Mouse (Mus musculus) myocyte (in vitro differentiated cells): Measurements from ENCODE around the gene Robo3. TPM values are rescaled to one million over a fixed set of nuclear protein-coding genes. Genes with fewer than 3 reads are reported as not detected.

Experiments
- H3K27me3 ChIP-seq: one replicate; pipeline ENCODE4 v1.6.1; 2011; ENCODE audit not compliant: control insufficient read depth, insufficient read depth, insufficient read length
- H3K36me3 ChIP-seq: one replicate; pipeline ENCODE4 v1.6.1; 2011; ENCODE audit not compliant: control insufficient read depth, insufficient read depth
- H3K4me2 ChIP-seq: one replicate; pipeline ENCODE4 v1.6.1; 2011; ENCODE audit warnings: low read depth, control low read depth
- H3K4me3 ChIP-seq: one replicate; pipeline ENCODE4 v1.5.1; 2011; ENCODE audit warnings: mild to moderate bottlenecking, control low read depth, moderate library complexity
- H3K79me2 ChIP-seq: one replicate; pipeline ENCODE4 v1.6.1; 2011; ENCODE audit not compliant: control insufficient read depth, insufficient read depth
- H3ac ChIP-seq: one replicate; pipeline ENCODE4 v1.6.1; 2011; ENCODE audit not compliant: control insufficient read depth, insufficient read length
- CEBPB ChIP-seq: IDR thresholded peaks from 2 replicates; pipeline ENCODE4 v1.6.1; 2011; ENCODE audit warnings: mild to moderate bottlenecking, moderate library complexity; ENCODE audit not compliant: poor library complexity, insufficient read depth, severe bottlenecking
- E2F4 ChIP-seq: IDR thresholded peaks from one replicate; pipeline ENCODE4 v1.6.1; 2011; ENCODE audit warnings: mild to moderate bottlenecking, control low read depth, moderate library complexity; ENCODE audit not compliant: insufficient read depth
- MAX ChIP-seq: IDR thresholded peaks from one replicate; pipeline ENCODE4 v1.6.1; 2011; ENCODE audit warnings: low read depth, mild to moderate bottlenecking, control low read depth
- MYOD1 ChIP-seq, 3 experiments: IDR thresholded peaks; one replicate each; pipeline ENCODE4 v1.6.1; 2011; ENCODE audit warnings: control low read depth in 2 of 3, low read depth in 2 of 3, mild to moderate bottlenecking in 2 of 3, moderate library complexity in 1 of 3; ENCODE audit not compliant: insufficient read length in 2 of 3, control insufficient read depth in 1 of 3
- MYOG ChIP-seq, 3 experiments: IDR thresholded peaks; one replicate each; pipeline ENCODE4 v1.6.1; 2011; ENCODE audit warnings: control low read depth in 2 of 3, low read depth in 2 of 3, mild to moderate bottlenecking in 2 of 3; ENCODE audit not compliant: insufficient read length in 2 of 3, control insufficient read depth in 1 of 3, insufficient read depth in 1 of 3
- POLR2A ChIP-seq: IDR thresholded peaks from one replicate; pipeline ENCODE4 v1.6.1; 2011; ENCODE audit warnings: low read depth, mild to moderate bottlenecking, control low read depth, moderate library complexity; ENCODE audit not compliant: insufficient read length
- POLR2AphosphoS2 ChIP-seq: IDR thresholded peaks from one replicate; pipeline ENCODE4 v1.6.1; 2011; ENCODE audit warnings: low read depth, control low read depth; ENCODE audit not compliant: insufficient read length
- REST ChIP-seq: IDR thresholded peaks from one replicate; pipeline ENCODE4 v1.6.1; 2011; ENCODE audit warnings: mild to moderate bottlenecking, control low read depth, moderate library complexity; ENCODE audit not compliant: insufficient read depth, insufficient read length
- SRF ChIP-seq: IDR thresholded peaks from one replicate; pipeline ENCODE4 v1.6.1; 2011; ENCODE audit warnings: low read depth; ENCODE audit not compliant: control insufficient read depth, insufficient read length
- TCF12 ChIP-seq: IDR thresholded peaks from one replicate; pipeline ENCODE4 v1.6.1; 2011; ENCODE audit warnings: mild to moderate bottlenecking, control low read depth; ENCODE audit not compliant: poor library complexity, insufficient read depth, severe bottlenecking
- TCF3 ChIP-seq: IDR thresholded peaks from one replicate; pipeline ENCODE4 v1.6.1; 2011; ENCODE audit warnings: low read depth, control low read depth; ENCODE audit not compliant: insufficient read length
- USF1 ChIP-seq: IDR thresholded peaks from one replicate; pipeline ENCODE4 v1.6.1; 2011; ENCODE audit warnings: low read depth, mild to moderate bottlenecking, control low read depth, moderate library complexity
- polyA plus RNA-seq: library from polyadenylated mRNA; unstranded; fragments of >200 nt; fragmentation: generic; extraction: Trizol; gene quantifications from one replicate; pipeline ENCODE4 v1.2.1, GENCODE M21; 2012; ENCODE audit warnings: missing spikeins

The Robo3 gene
- polyA plus RNA-seq, 1 experiment, result 0.01 TPM

DNA sequence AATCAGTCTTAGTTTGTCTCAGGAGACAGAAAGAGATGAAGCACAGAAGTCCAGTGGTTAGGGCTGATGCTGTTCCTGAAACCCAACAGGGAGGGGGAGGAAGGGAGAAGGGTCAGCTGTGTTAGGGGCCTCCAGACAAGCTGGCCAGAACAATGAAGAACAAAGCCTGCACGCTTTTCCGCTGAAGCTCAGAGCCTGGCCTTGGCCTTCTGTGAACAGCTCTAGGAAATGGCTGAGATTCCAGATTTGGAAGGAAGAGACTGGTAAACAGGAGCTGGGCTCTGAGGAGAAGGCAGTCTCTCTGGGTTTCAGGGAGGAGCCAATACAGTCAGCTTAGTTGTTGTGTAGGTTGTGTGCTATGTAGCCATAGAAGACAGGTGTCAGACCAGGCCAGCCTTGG is 32.5 kb downstream of the Robo3 start:
- TF ChIP-seq MAX, result no peak
- TF ChIP-seq REST, result no peak
- no peak for TF ChIP-seq TCF3
- TF ChIP-seq TCF12, result no peak
- TF ChIP-seq USF1, result no peak
- TF ChIP-seq E2F4, result no peak
- TF ChIP-seq MYOG (IDR thresholded peaks at IDR 0.05; ENCODE audit: control insufficient read depth in 1 of 3, insufficient read depth in 1 of 3, insufficient read length in 2 of 3, low read depth in 2 of 3), result no peak
- Histone ChIP-seq H3K4me2 (no peak overlapping the region), H3ac (no peak overlapping the region), H3K4me3 (no peak overlapping the region), H3K27me3 (peaks cover 25% of the 10 kb centered on the region), H3K36me3 (no peaks in the 10 kb centered on the region), H3K79me2 (no peaks in the 10 kb centered on the region)

DNA sequence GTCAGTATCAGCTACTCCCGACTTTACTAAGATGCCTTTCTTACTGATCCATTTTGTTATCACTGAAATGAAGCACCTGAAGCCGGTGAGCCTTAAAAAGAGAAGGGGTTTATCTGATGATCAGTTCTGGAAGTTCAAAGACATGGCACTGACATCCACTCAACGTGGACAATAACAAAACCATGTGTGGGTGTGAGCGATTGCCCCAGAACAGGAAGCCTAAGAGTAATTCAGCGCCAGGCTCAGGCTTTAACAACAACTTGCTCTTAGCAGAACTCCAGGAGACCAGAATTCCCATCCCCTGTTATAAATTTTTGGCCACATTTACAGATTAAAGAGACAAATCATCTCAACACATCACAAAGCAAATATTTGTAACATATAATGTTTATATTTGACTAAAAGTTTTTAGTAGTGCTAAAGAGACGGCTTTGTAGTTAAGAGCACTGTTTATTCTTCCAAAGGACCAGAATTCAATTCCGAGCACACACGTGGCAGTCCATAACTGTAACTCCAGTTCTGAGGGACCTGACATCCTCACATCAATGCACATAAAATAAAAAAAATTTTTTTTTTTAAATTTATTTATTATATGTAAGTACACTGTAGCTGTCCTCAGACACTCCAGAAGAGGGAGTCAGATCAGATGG is 39.4 kb downstream of the Robo3 start:
- Histone ChIP-seq H3ac (no peak overlapping the region), H3K36me3 (no peaks in the 10 kb centered on the region), H3K4me3 (no peak overlapping the region), H3K4me2 (no peak overlapping the region), H3K79me2 (no peaks in the 10 kb centered on the region), H3K27me3 (no peaks in the 10 kb centered on the region)
- TF ChIP-seq SRF, result no peak
- TF ChIP-seq MAX, result no peak
- no peak for TF ChIP-seq MYOG (IDR thresholded peaks at IDR 0.05; ENCODE audit: control insufficient read depth in 1 of 3, insufficient read depth in 1 of 3, insufficient read length in 2 of 3, low read depth in 2 of 3)
- no peak for TF ChIP-seq TCF3
- TF ChIP-seq POLR2AphosphoS2, result no peak
- no peak for TF ChIP-seq MYOD1 (IDR thresholded peaks at IDR 0.05; ENCODE audit: control insufficient read depth in 1 of 3, insufficient read length in 2 of 3, low read depth in 2 of 3)
- no peak for TF ChIP-seq TCF12
- no peak for TF ChIP-seq USF1
- no peak for TF ChIP-seq POLR2A
- no peak for TF ChIP-seq E2F4
- TF ChIP-seq REST, result no peak
- no peak for TF ChIP-seq CEBPB

DNA sequence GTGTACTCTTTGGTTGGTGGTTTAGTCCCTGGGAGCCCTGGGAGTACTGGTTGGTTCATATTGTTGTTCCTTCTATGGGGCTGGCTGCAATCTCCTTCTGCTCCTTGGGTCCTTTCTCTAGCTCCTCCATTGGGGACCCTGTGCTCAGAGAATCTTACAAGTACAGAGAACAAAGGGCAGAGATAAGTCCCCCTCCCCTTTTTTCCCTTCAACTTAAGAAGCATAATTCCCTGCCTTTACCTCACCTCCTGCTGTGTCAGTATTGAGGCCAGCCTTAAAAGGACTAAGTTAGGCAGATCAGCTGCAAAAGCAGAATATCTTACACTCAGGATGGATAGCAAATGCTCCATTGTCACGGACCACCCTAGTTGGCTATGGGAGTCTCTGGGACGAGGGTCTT is 41.0 kb downstream of the Robo3 start:
- H3K4me3 ChIP-seq, result no peak overlapping the region
- no peaks in the 10 kb centered on the region for H3K36me3 ChIP-seq
- TF ChIP-seq E2F4 (no peak), MYOG (IDR thresholded peaks at IDR 0.05; ENCODE audit: control insufficient read depth in 1 of 3, insufficient read depth in 1 of 3, insufficient read length in 2 of 3, low read depth in 2 of 3) (no peak), CEBPB (no peak), POLR2A (no peak)

DNA sequence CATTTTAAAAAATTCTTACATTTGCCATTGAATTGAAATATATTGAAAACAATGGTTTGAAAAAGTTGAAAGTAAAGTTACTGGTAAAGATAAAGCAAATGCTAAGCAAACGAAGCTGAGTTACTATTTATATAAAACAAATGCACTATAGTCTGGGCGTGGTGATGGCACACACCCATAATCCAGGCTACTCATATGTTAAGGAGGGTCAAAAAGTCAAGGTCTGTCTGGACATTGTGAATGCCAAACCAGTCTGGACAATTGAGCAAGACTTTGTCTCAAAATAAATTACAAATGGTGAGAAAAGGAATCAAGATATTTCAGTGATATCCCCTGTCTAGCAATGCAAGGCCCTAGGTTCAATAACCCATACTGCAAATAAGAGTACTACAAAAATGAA is 42.2 kb downstream of the Robo3 start:
- peaks cover 5% of the 10 kb centered on the region for H3K27me3 ChIP-seq
- H3ac ChIP-seq, result no peak overlapping the region
- H3K36me3 ChIP-seq, result no peaks in the 10 kb centered on the region
- H3K4me2 ChIP-seq, result no peak overlapping the region
- TF ChIP-seq POLR2A (no peak), E2F4 (no peak), CEBPB (no peak), MYOG (IDR thresholded peaks at IDR 0.05; ENCODE audit: control insufficient read depth in 1 of 3, insufficient read depth in 1 of 3, insufficient read length in 2 of 3, low read depth in 2 of 3) (no peak), MAX (no peak), MYOD1 (IDR thresholded peaks at IDR 0.05; ENCODE audit: control insufficient read depth in 1 of 3, insufficient read length in 2 of 3, low read depth in 2 of 3) (no peak), SRF (no peak), REST (no peak), TCF3 (no peak), TCF12 (no peak)
- H3K79me2 ChIP-seq, result no peaks in the 10 kb centered on the region
- H3K4me3 ChIP-seq, result no peak overlapping the region

More for the DNA sequence above, 41.0 kb downstream of the Robo3 start:
- Histone ChIP-seq H3K27me3 (no peaks in the 10 kb centered on the region), H3K4me2 (no peak overlapping the region), H3ac (no peak overlapping the region), H3K79me2 (no peaks in the 10 kb centered on the region)
